Mouse (Mus musculus) stomach, postnatal 0 days (tissue): Measurements from ENCODE around the gene Hnrnph3.
"Not testable (repeated sequence)": the region's sequence is repeated elsewhere in the genome, so short reads cannot be mapped to it uniquely, and the experiment has no call there.

Experiments used
- CTCF ChIP-seq: IDR thresholded peaks from 2 replicates; pipeline ENCODE4 v1.5.1; 2016; ENCODE audit warnings: antibody characterized with exemption, low read depth, mild to moderate bottlenecking, moderate library complexity
- EP300 ChIP-seq: optimal IDR thresholded peaks from 2 replicates; pipeline ENCODE3; 2016; ENCODE audit warnings: antibody characterized with exemption

DNA sequence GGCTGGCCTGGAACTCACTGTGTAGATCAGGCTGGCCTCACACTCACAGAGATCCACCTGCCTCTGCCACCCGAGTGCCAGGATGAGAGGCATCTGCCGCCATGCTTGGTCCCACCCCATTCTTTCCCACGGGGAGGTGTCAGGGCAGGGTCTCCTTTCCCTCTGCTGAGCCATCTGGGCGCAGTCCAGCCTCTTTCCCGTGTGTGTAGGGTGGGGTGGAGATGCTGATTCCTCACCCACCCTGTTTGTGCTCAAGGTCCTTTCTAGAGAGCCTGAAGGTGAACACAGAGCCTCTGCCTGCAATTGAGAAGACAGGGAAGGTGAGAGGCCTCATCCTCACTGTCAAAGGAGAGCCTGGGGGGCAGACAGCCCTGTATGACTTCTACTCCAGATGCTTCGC is 30.1 kb upstream of the Hnrnph3 start:
- TF ChIP-seq EP300, CTCF: not testable (repeated sequence)
